Mouse (Mus musculus) WW6 (cell line): ENCODE data around the gene Plekhg5.

ENCODE experiments used
- DNase-seq: peaks from one replicate; pipeline ENCODE4 v3.0.0-alpha.2; 2013; ENCODE audit warnings: low read depth, low spot score

Gene Plekhg5

GRCm38 (mm10) chr4:152070494-152071396, 1.6 kb upstream of the Plekhg5 start:
- DNase-seq, result no peak

GRCm38 (mm10) chr4:152072655-152073054, 357 bp downstream of the Plekhg5 start:
- DNase-seq, result no peak

GRCm38 (mm10) chr4:152073715-152074114, 1.4 kb downstream of the Plekhg5 start:
- no peak for DNase-seq

- no peak for DNase-seq
Measured at GRCm38 (mm10) chr4:152074548-152074947, 2.2 kb downstream of the Plekhg5 start.

- no peak for DNase-seq
Measured at GRCm38 (mm10) chr4:152077191-152077590, 4.9 kb downstream of the Plekhg5 start.

- DNase-seq, result no peak
Measured at GRCm38 (mm10) chr4:152078105-152078530, 5.8 kb downstream of the Plekhg5 start.

- no peak for DNase-seq
Measured at GRCm38 (mm10) chr4:152079261-152079660, 7.0 kb downstream of the Plekhg5 start.

- no peak for DNase-seq
Measured at GRCm38 (mm10) chr4:152079931-152080330, 7.6 kb downstream of the Plekhg5 start.

GRCm38 (mm10) chr4:152083611-152084220, 11.4 kb downstream of the Plekhg5 start:
- no peak for DNase-seq

GRCm38 (mm10) chr4:152084616-152085015, 12.3 kb downstream of the Plekhg5 start:
- no peak for DNase-seq

GRCm38 (mm10) chr4:152086505-152087210, 14.4 kb downstream of the Plekhg5 start:
- DNase-seq, result no peak

GRCm38 (mm10) chr4:152087211-152088081, 15.1 kb downstream of the Plekhg5 start:
- DNase-seq, result no peak

GRCm38 (mm10) chr4:152088133-152088532, 15.8 kb downstream of the Plekhg5 start:
- no peak for DNase-seq

- no peak for DNase-seq
Measured at GRCm38 (mm10) chr4:152088556-152089120, 16.3 kb downstream of the Plekhg5 start.

- no peak for DNase-seq
Measured at GRCm38 (mm10) chr4:152090191-152090590, 17.9 kb downstream of the Plekhg5 start.

GRCm38 (mm10) chr4:152092751-152093293, 20.5 kb downstream of the Plekhg5 start:
- DNase-seq, result no peak

GRCm38 (mm10) chr4:152094233-152094632, 21.9 kb downstream of the Plekhg5 start:
- DNase-seq, result no peak

GRCm38 (mm10) chr4:152095937-152096910, 23.9 kb downstream of the Plekhg5 start:
- DNase-seq, result no peak

- no peak for DNase-seq
Measured at GRCm38 (mm10) chr4:152096927-152097326, 24.6 kb downstream of the Plekhg5 start.
